Mouse (Mus musculus) spleen, adult 2 months (tissue): Measurements from ENCODE around the gene Gm525.
A peak's percentile ranks its signal among the peaks of the same experiment; 100 is the strongest.

ENCODE experiments used
- CTCF ChIP-seq: fragments of 200-500 bp; IDR thresholded peaks from 2 replicates; pipeline ENCODE4 v1.5.1; 2011; ENCODE audit warnings: mild to moderate bottlenecking, inconsistent platforms; ENCODE audit not compliant: insufficient read depth, insufficient read length, insufficient replicate concordance; ENCODE audit errors: extremely low read depth
- POLR2A ChIP-seq: fragments of 200-500 bp; IDR thresholded peaks from 2 replicates; pipeline ENCODE4 v1.6.1; 2011; ENCODE audit warnings: low read depth, low read length, inconsistent platforms

DNA sequence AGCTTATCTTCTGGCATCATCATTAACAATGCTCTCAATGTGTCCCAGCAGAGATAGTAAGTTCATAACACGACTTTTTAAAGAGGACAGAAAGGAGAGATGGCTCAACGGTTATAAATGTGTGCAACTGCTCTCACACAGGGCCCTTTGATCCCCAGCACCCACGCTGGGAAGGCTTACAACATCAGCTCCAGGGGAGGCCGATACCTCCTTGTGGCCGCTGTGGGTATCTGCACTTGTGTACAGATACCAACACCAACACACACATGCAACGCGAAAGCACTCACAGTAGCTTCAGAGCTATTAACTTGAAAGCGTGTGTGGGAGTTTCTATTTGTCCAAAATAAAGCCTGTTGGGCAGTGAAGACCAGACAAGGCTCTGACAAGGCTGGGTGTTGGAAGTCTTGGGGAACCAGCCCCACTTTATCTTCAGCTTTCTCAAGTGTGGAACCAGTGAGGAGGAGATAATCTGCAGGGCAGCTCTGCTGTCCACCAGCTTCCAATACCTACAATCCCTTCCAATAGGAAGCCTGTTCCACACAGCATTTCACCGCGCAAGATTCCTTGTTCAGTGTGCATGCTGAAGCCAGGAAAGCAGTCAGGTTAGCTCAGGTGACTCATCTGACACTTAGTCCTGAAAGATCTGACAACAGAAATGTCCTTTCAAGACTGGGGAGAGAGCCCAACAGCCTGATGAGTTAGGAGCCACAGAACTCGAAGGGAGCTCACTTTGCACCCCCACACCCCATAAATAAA, 14.9 kb upstream of the Gm525 start:
- TF ChIP-seq CTCF, result peak; percentile 3; the same call in 1 of the 2 replicates
- no peak for TF ChIP-seq POLR2A
